Mouse (Mus musculus) right cerebral cortex, postnatal 10 days (tissue): ENCODE results near the gene Pcmt1.
A peak's percentile ranks its signal among the peaks of the same experiment; 100 is the strongest.
"Not testable (repeated sequence)": the region's sequence is repeated elsewhere in the genome, so short reads cannot be mapped to it uniquely, and the experiment has no call there.

Experiments used
- DNase-seq, 2 experiments: peaks; one replicate each; pipeline ENCODE4 v3.0.0; 2021; ENCODE audit warnings: low spot score in 2 of 2

Pcmt1 gene

GRCm38 (mm10) chr10:7645911-7646310 is 35.0 kb downstream of the Pcmt1 start:
- no peak for DNase-seq

GRCm38 (mm10) chr10:7640366-7640765 is 40.6 kb downstream of the Pcmt1 start:
- DNase-seq: no peak

- DNase-seq: no peak
These were observed 49.8 kb downstream of the Pcmt1 start for GRCm38 (mm10) chr10:7630951-7631720.

GRCm38 (mm10) chr10:7630286-7630685 is 50.6 kb downstream of the Pcmt1 start:
- DNase-seq: no peak

- no peak for DNase-seq
These were observed 51.8 kb downstream of the Pcmt1 start for GRCm38 (mm10) chr10:7629092-7629491.

GRCm38 (mm10) chr10:7623861-7624518 is 56.9 kb downstream of the Pcmt1 start:
- no peak for DNase-seq

GRCm38 (mm10) chr10:7622378-7622777 is 58.6 kb downstream of the Pcmt1 start:
- DNase-seq: no peak

- no peak for DNase-seq
These were observed 60.2 kb downstream of the Pcmt1 start for GRCm38 (mm10) chr10:7620723-7621122.

- no peak for DNase-seq
These were observed 61.1 kb downstream of the Pcmt1 start for GRCm38 (mm10) chr10:7619821-7620241.

- DNase-seq: not testable (repeated sequence)
These were observed 63.4 kb downstream of the Pcmt1 start for GRCm38 (mm10) chr10:7617556-7617955.

- not testable (repeated sequence) for DNase-seq
These were observed 63.8 kb downstream of the Pcmt1 start for GRCm38 (mm10) chr10:7617146-7617545.

- no peak for DNase-seq
These were observed 66.1 kb downstream of the Pcmt1 start for GRCm38 (mm10) chr10:7614834-7615233.

- not testable (repeated sequence) for DNase-seq
These were observed 68.7 kb downstream of the Pcmt1 start for GRCm38 (mm10) chr10:7612210-7612609.

- DNase-seq: no peak
These were observed 69.3 kb downstream of the Pcmt1 start for GRCm38 (mm10) chr10:7611647-7612046.

- no peak for DNase-seq
These were observed 72.3 kb downstream of the Pcmt1 start for GRCm38 (mm10) chr10:7608611-7609010.

GRCm38 (mm10) chr10:7606437-7606836 is 74.5 kb downstream of the Pcmt1 start:
- DNase-seq: no peak

- peak in 1 of 2 experiments; percentile 56 for DNase-seq
These were observed 75.8 kb downstream of the Pcmt1 start for GRCm38 (mm10) chr10:7605168-7605567.

- peak; percentile 67 to 80 for DNase-seq
These were observed 80.3 kb downstream of the Pcmt1 start for GRCm38 (mm10) chr10:7600647-7601046.

GRCm38 (mm10) chr10:7598177-7598576 is 82.8 kb downstream of the Pcmt1 start:
- no peak for DNase-seq

- DNase-seq: no peak
These were observed 84.7 kb downstream of the Pcmt1 start for GRCm38 (mm10) chr10:7596251-7596650.

GRCm38 (mm10) chr10:7594797-7595196 is 86.1 kb downstream of the Pcmt1 start:
- DNase-seq: no peak

- DNase-seq: no peak
These were observed 90.1 kb downstream of the Pcmt1 start for GRCm38 (mm10) chr10:7590792-7591191.

GRCm38 (mm10) chr10:7590234-7590689 is 90.7 kb downstream of the Pcmt1 start:
- no peak for DNase-seq
